Mouse (Mus musculus) thymus, adult 2 months (tissue): ENCODE measurements at regions not wholly inside any gene's neighbourhood (a gene's known extent, or its start where the extent isn't known, plus 50 kb on each side); places are given as distances from the start of the nearest gene placed in this dataset.

ENCODE experiments used
- CTCF ChIP-seq: fragments of 200-500 bp; IDR thresholded peaks from 2 replicates; pipeline ENCODE4 v1.5.1; 2012; ENCODE audit warnings: mild to moderate bottlenecking, control low read depth, low read length, moderate library complexity, borderline replicate concordance; ENCODE audit not compliant: control insufficient read depth, poor library complexity, insufficient read depth; ENCODE audit errors: extremely low read depth
- POLR2A ChIP-seq: fragments of 200-500 bp; IDR thresholded peaks from 2 replicates; pipeline ENCODE4 v1.6.1; 2012; ENCODE audit warnings: mild to moderate bottlenecking, low read length, control low read depth, moderate library complexity; ENCODE audit not compliant: control insufficient read depth, poor library complexity, insufficient read depth; ENCODE audit errors: extremely low read depth

DNA sequence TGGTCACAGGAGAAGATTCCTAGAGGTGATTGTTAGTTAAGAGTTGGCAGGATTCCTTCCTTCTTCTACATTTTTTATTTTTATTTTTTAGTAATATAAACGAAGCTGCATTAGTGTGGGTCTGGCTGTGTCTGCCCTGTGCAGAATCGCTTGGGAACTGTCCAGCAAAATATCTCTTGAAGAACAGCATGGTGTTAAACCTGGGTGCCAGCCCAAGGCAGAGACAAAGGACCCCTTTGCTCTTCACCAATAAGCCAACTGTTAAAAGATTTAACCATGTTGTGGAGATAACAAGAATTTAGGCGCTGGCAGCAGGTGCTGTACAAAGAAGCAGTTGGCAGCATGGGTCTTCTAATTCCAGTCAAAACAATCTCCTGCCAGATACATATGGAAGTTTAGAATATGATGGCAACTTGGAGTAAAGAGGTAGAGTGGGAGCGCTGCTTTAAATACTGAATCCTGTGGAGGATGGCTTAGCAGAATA lies 205.5 kb upstream of the Dnajc24 start:
- TF ChIP-seq POLR2A, result no peak
- no peak for TF ChIP-seq CTCF
